Mouse (Mus musculus): ENCODE data around the gene Irak4. TPM values are rescaled to one million over a fixed set of nuclear protein-coding genes. Genes with fewer than 3 reads are reported as not detected.

Irak4 gene
- total RNA-seq, 2 experiments from 2014 or later = 3.0 to 3.8 TPM

- no peak for DNase-seq
These were observed 77.5 kb downstream of the Irak4 start for GRCm38 (mm10) chr15:94620909-94621308.

GRCm38 (mm10) chr15:94628463-94628829, 85.0 kb downstream of the Irak4 start:
- DNase-seq = no peak

GRCm38 (mm10) chr15:94628830-94629601, 85.6 kb downstream of the Irak4 start, which contains the start of gene Tmem117:
Gene Tmem117, plus strand, starts transcription at chr15:94629232.
- peak; percentile 73 for DNase-seq

GRCm38 (mm10) chr15:94630553-94630952, 87.1 kb downstream of the Irak4 start:
- no peak for DNase-seq

Other genes with a start within 250 kb of the Irak4 start
- gene Adamts20, start 78.2 kb upstream of the Irak4 start, total RNA-seq (2021) = 10 to 100 TPM; 12.0 to 13.9 TPM
- 1 to 10 TPM; 1.1 to 1.5 TPM for gene Pus7l, start 96 bp upstream of the Irak4 start, total RNA-seq (2021)
- gene Twf1, start 46.2 kb downstream of the Irak4 start, total RNA-seq (2021) = 10 to 100 TPM in 1 of 2 experiments, 1 to 10 TPM in 1; 9.6 to 10.5 TPM
- gene Tmem117, start 85.6 kb downstream of the Irak4 start, total RNA-seq (2021) = 10 to 100 TPM; 18.2 to 22.8 TPM